Mouse (Mus musculus) gastrocnemius, adult 2 months (tissue): Measurements from ENCODE around the gene Ecd. TPM values are rescaled to one million over a fixed set of nuclear protein-coding genes. Genes with fewer than 3 reads are reported as not detected.
"Not testable (repeated sequence)": the region's sequence is repeated elsewhere in the genome, so short reads cannot be mapped to it uniquely, and the experiment has no call there.

Experiments
- DNase-seq: peaks from one replicate; pipeline ENCODE4 v3.0.0; 2022
- H3K27ac ChIP-seq: fragments of 200-600 bp; 2 replicates; pipeline ENCODE4 v1.8.1; 2022; ENCODE audit warnings: mild to moderate bottlenecking
- H3K4me3 ChIP-seq: fragments of 200-600 bp; 2 replicates; pipeline ENCODE4 v1.8.1; 2022; ENCODE audit warnings: mild to moderate bottlenecking, moderate library complexity
- CTCF ChIP-seq: fragments of 200-600 bp; IDR thresholded peaks from 2 replicates; pipeline ENCODE4 v1.8.1; 2022; ENCODE audit warnings: antibody characterized with exemption, mild to moderate bottlenecking, moderate library complexity
- intact Hi-C: fragments of 180-260 bp; cut with DNase I; formaldehyde crosslinking; loops from one replicate; pipeline ENCODE4 v1.15.1; 2025
- total RNA-seq, 2 experiments: library from RNA; stranded (reverse); gene quantifications; 2 replicates each; pipeline ENCODE4 v1.2.3; 2021

Gene Ecd
- total RNA-seq, 2 experiments from 2014 or later = 32.7 to 38.9 TPM

GRCm38 (mm10) chr14:20305085-20305484, 42.8 kb downstream of the Ecd start:
- H3K4me3 ChIP-seq, intact Hi-C loops, H3K27ac ChIP-seq, DNase-seq: not testable (repeated sequence)
- peak; percentile 13; the same call in 1 of the 2 replicates for TF ChIP-seq CTCF

- peak overlapping the region; percentile 0; the same call in 1 of the 2 replicates for H3K4me3 ChIP-seq
- no peak for TF ChIP-seq CTCF
- intact Hi-C loops = no loop called here
- peak overlapping the region; percentile 81 for H3K27ac ChIP-seq
- no peak for DNase-seq
These were observed 49.8 kb downstream of the Ecd start for GRCm38 (mm10) chr14:20298131-20298530.

GRCm38 (mm10) chr14:20297616-20298015, 50.3 kb downstream of the Ecd start:
- H3K4me3 ChIP-seq = no peak overlapping the region; the same call in 1 of the 2 replicates
- intact Hi-C loops = no loop called here
- DNase-seq = no peak
- peak overlapping the region; percentile 81 for H3K27ac ChIP-seq
- TF ChIP-seq CTCF = no peak; the same call in 1 of the 2 replicates

GRCm38 (mm10) chr14:20294947-20295346, 53.0 kb downstream of the Ecd start:
- no peak for DNase-seq
- TF ChIP-seq CTCF = no peak
- intact Hi-C loops = no loop called here
- H3K27ac ChIP-seq = peak overlapping the region; percentile 89
- H3K4me3 ChIP-seq = peak overlapping the region; percentile 88

- no peak for TF ChIP-seq CTCF
- peak; percentile 84 for DNase-seq
- intact Hi-C loops = no loop called here
- Histone ChIP-seq H3K27ac (peak within 1 kb of the TSS; percentile 89), H3K4me3 (peak within 1 kb of the TSS; percentile 88)
These were observed 53.6 kb downstream of the Ecd start, which contains the start of gene Nudt13 for GRCm38 (mm10) chr14:20294117-20294892. Gene Nudt13 (plus strand): TSS chr14:20294697.

- no peak overlapping the region for H3K27ac ChIP-seq
- intact Hi-C loops = no loop called here
- H3K4me3 ChIP-seq = no peak overlapping the region
- TF ChIP-seq CTCF = no peak
- no peak for DNase-seq
These were observed 56.5 kb downstream of the Ecd start for GRCm38 (mm10) chr14:20291391-20291790.

Other genes starting within 250 kb of the Ecd start
- 1 to 10 TPM; 2.9 to 3.2 TPM for gene Saysd1, start 209.6 kb downstream of the Ecd start, total RNA-seq
- gene Kcnk5, start 166.3 kb downstream of the Ecd start, total RNA-seq = under 1 TPM; 0.48 to 0.73 TPM
- gene Kcnk16, start 78.9 kb downstream of the Ecd start, total RNA-seq = not detected
- gene Nudt13, start 53.4 kb downstream of the Ecd start, total RNA-seq = 10 to 100 TPM; 26.9 to 32.3 TPM
- gene Fam149b, start within 50 bp of the Ecd start, total RNA-seq = 10 to 100 TPM; 18.2 to 22.7 TPM
- 10 to 100 TPM in 1 of 2 experiments, 1 to 10 TPM in 1; 8.4 to 12.4 TPM for gene Dnajc9, start 40.8 kb upstream of the Ecd start, total RNA-seq
- 10 to 100 TPM; 43.1 to 57.5 TPM for gene Mrps16, start 45.5 kb upstream of the Ecd start, total RNA-seq
- under 1 TPM; 0.05 to 0.33 TPM for gene Cfap70, start 104.1 kb upstream of the Ecd start, total RNA-seq
- 10 to 100 TPM; 38.8 to 66.8 TPM for gene Anxa7, start 132.0 kb upstream of the Ecd start, total RNA-seq
- 100 to 1,000 TPM in 1 of 2 experiments, 10 to 100 TPM in 1; 78.1 to 157 TPM for gene Mss51, start 148.8 kb upstream of the Ecd start, total RNA-seq
- 100 to 1,000 TPM; 170 to 204 TPM for gene Ppp3cb, start 198.5 kb upstream of the Ecd start, total RNA-seq